Mouse (Mus musculus) ES-E14 (cell line): ENCODE data around the gene Ptcd2.

ENCODE experiments used
- CHD2 ChIP-seq: IDR thresholded peaks from 2 replicates; pipeline ENCODE4 v1.6.1; 2014; ENCODE audit warnings: mild to moderate bottlenecking, low read depth, low read length, inconsistent platforms
- HCFC1 ChIP-seq: IDR thresholded peaks from 2 replicates; pipeline ENCODE4 v1.6.1; 2012; ENCODE audit warnings: low read length, inconsistent platforms, borderline replicate concordance; ENCODE audit not compliant: insufficient read depth
- MAFK ChIP-seq: IDR thresholded peaks from 2 replicates; pipeline ENCODE4 v1.6.1; 2014; ENCODE audit warnings: mild to moderate bottlenecking, low read depth, low read length, inconsistent platforms; ENCODE audit not compliant: insufficient read depth
- ZC3H11A ChIP-seq: IDR thresholded peaks from 2 replicates; pipeline ENCODE4 v1.6.1; 2012; ENCODE audit warnings: low read depth, mild to moderate bottlenecking, inconsistent platforms, low read length, borderline replicate concordance
- ZNF384 ChIP-seq: IDR thresholded peaks from 2 replicates; pipeline ENCODE4 v1.6.1; 2012; ENCODE audit warnings: low read depth, low read length, inconsistent platforms

- TF ChIP-seq ZC3H11A (no peak), ZNF384 (no peak), MAFK (no peak), HCFC1 (no peak), CHD2 (no peak)
Observed at GRCm38 (mm10) chr13:99355861-99356260, 11.4 kb upstream of the Ptcd2 start.
